Mouse (Mus musculus): ENCODE measurements at regions not wholly inside any gene's neighbourhood (a gene's known extent, or its start where the extent isn't known, plus 50 kb on each side); places are given as distances from the start of the nearest gene placed in this dataset.

GRCm38 (mm10) chr13:15283065-15283464 is 180.0 kb upstream of the Gli3 start:
- Histone ChIP-seq H3K27ac (replicated peaks) (no peak overlapping the region), H3K9me3 (ENCODE audit: control insufficient read depth, low read length) (no peaks in the 10 kb centered on the region), H3K4me3 (ENCODE audit: low read depth, low read length) (no peak overlapping the region), H3K27me3 (ENCODE audit: control insufficient read depth, insufficient read depth, low read length) (no peaks in the 10 kb centered on the region), H3K4me1 (replicated peaks; ENCODE audit: control insufficient read depth, insufficient read depth) (no peaks in the 10 kb centered on the region), H3K9ac (ENCODE audit: low read length) (no peak overlapping the region), H3K36me3 (ENCODE audit: control insufficient read depth, insufficient read depth, low read length) (no peaks in the 10 kb centered on the region), H3K4me2 (replicated peaks; ENCODE audit: low read depth) (no peak overlapping the region)
- no peak for ATAC-seq (ENCODE audit: low FRiP score, low TSS enrichment)
- WGBS: 53% methylated on average over 2 of the region's 2 CpGs
- DNase-seq (ENCODE audit: low spot score): no peak
- no peak for TF ChIP-seq EP300 (optimal IDR thresholded peaks at IDR 0.05)
- no peak for TF ChIP-seq CTCF (IDR thresholded peaks at IDR 0.05; ENCODE audit: low read depth)

GRCm38 (mm10) chr13:15298457-15298856 is 164.6 kb upstream of the Gli3 start:
- no peak for ATAC-seq (ENCODE audit: low FRiP score, low TSS enrichment)
- Histone ChIP-seq H3K4me1 (replicated peaks; ENCODE audit: control insufficient read depth, insufficient read depth) (no peaks in the 10 kb centered on the region), H3K9ac (ENCODE audit: low read length) (no peak overlapping the region), H3K27me3 (ENCODE audit: control insufficient read depth, insufficient read depth, low read length) (no peaks in the 10 kb centered on the region), H3K4me3 (ENCODE audit: low read depth, low read length) (no peak overlapping the region), H3K4me2 (replicated peaks; ENCODE audit: low read depth) (no peak overlapping the region), H3K27ac (replicated peaks) (no peak overlapping the region), H3K36me3 (ENCODE audit: control insufficient read depth, insufficient read depth, low read length) (no peaks in the 10 kb centered on the region), H3K9me3 (ENCODE audit: control insufficient read depth, low read length) (no peaks in the 10 kb centered on the region)
- 50% methylated on average over 2 of the region's 2 CpGs for WGBS
- TF ChIP-seq EP300 (optimal IDR thresholded peaks at IDR 0.05): no peak
- TF ChIP-seq CTCF (IDR thresholded peaks at IDR 0.05; ENCODE audit: low read depth): no peak
- no peak for DNase-seq (ENCODE audit: low spot score)

GRCm38 (mm10) chr13:15325413-15325812 is 137.6 kb upstream of the Gli3 start:
- DNase-seq (ENCODE audit: low spot score) (no peak), ATAC-seq (ENCODE audit: low FRiP score, low TSS enrichment) (no peak)
- no peak overlapping the region for H3K4me2 ChIP-seq (replicated peaks; ENCODE audit: low read depth)
- no peaks in the 10 kb centered on the region for H3K4me1 ChIP-seq (replicated peaks; ENCODE audit: control insufficient read depth, insufficient read depth)
- 44% methylated on average over 4 of the region's 4 CpGs for WGBS
- no peaks in the 10 kb centered on the region for H3K9me3 ChIP-seq (ENCODE audit: control insufficient read depth, low read length)
- no peaks in the 10 kb centered on the region for H3K36me3 ChIP-seq (ENCODE audit: control insufficient read depth, insufficient read depth, low read length)
- H3K4me3 ChIP-seq (ENCODE audit: low read depth, low read length): no peak overlapping the region
- H3K27ac ChIP-seq (replicated peaks): no peak overlapping the region
- H3K27me3 ChIP-seq (ENCODE audit: control insufficient read depth, insufficient read depth, low read length): no peaks in the 10 kb centered on the region
- H3K9ac ChIP-seq (ENCODE audit: low read length): no peak overlapping the region
- no peak for TF ChIP-seq EP300 (optimal IDR thresholded peaks at IDR 0.05)
- no peak for TF ChIP-seq CTCF (IDR thresholded peaks at IDR 0.05; ENCODE audit: low read depth)

GRCm38 (mm10) chr13:15326146-15326545 is 136.9 kb upstream of the Gli3 start:
- Histone ChIP-seq H3K4me3 (ENCODE audit: low read depth, low read length) (no peak overlapping the region), H3K4me2 (replicated peaks; ENCODE audit: low read depth) (no peak overlapping the region), H3K9ac (ENCODE audit: low read length) (no peak overlapping the region), H3K36me3 (ENCODE audit: control insufficient read depth, insufficient read depth, low read length) (no peaks in the 10 kb centered on the region), H3K4me1 (replicated peaks; ENCODE audit: control insufficient read depth, insufficient read depth) (no peaks in the 10 kb centered on the region), H3K9me3 (ENCODE audit: control insufficient read depth, low read length) (no peaks in the 10 kb centered on the region), H3K27ac (replicated peaks) (no peak overlapping the region), H3K27me3 (ENCODE audit: control insufficient read depth, insufficient read depth, low read length) (no peaks in the 10 kb centered on the region)
- DNase-seq (ENCODE audit: low spot score) (no peak), ATAC-seq (ENCODE audit: low FRiP score, low TSS enrichment) (no peak)
- TF ChIP-seq EP300 (optimal IDR thresholded peaks at IDR 0.05) (no peak), CTCF (IDR thresholded peaks at IDR 0.05; ENCODE audit: low read depth) (no peak)
- 52% methylated on average over 3 of the region's 3 CpGs for WGBS

GRCm38 (mm10) chr13:15329561-15329960 is 133.5 kb upstream of the Gli3 start:
- H3K36me3 ChIP-seq (ENCODE audit: control insufficient read depth, insufficient read depth, low read length): no peaks in the 10 kb centered on the region

GRCm38 (mm10) chr13:15343474-15343873 is 119.6 kb upstream of the Gli3 start:
- Histone ChIP-seq H3K27me3 (ENCODE audit: control insufficient read depth, insufficient read depth, low read length) (no peaks in the 10 kb centered on the region), H3K36me3 (ENCODE audit: control insufficient read depth, insufficient read depth, low read length) (no peaks in the 10 kb centered on the region), H3K4me2 (replicated peaks; ENCODE audit: low read depth) (no peak overlapping the region), H3K4me3 (ENCODE audit: low read depth, low read length) (no peak overlapping the region), H3K9me3 (ENCODE audit: control insufficient read depth, low read length) (no peaks in the 10 kb centered on the region), H3K4me1 (replicated peaks; ENCODE audit: control insufficient read depth, insufficient read depth) (no peaks in the 10 kb centered on the region), H3K9ac (ENCODE audit: low read length) (no peak overlapping the region), H3K27ac (replicated peaks) (no peak overlapping the region)
- TF ChIP-seq EP300 (optimal IDR thresholded peaks at IDR 0.05) (no peak), CTCF (IDR thresholded peaks at IDR 0.05; ENCODE audit: low read depth) (no peak)
- ATAC-seq (ENCODE audit: low FRiP score, low TSS enrichment) (no peak), DNase-seq (ENCODE audit: low spot score) (no peak)
- 43% methylated on average over 3 of the region's 3 CpGs for WGBS

More at GRCm38 (mm10) chr13:15329561-15329960, 133.5 kb upstream of the Gli3 start:
- Histone ChIP-seq H3K27me3 (ENCODE audit: control insufficient read depth, insufficient read depth, low read length) (no peaks in the 10 kb centered on the region), H3K27ac (replicated peaks) (no peak overlapping the region), H3K4me2 (replicated peaks; ENCODE audit: low read depth) (no peak overlapping the region), H3K9ac (ENCODE audit: low read length) (no peak overlapping the region), H3K4me3 (ENCODE audit: low read depth, low read length) (no peak overlapping the region), H3K4me1 (replicated peaks; ENCODE audit: control insufficient read depth, insufficient read depth) (no peaks in the 10 kb centered on the region), H3K9me3 (ENCODE audit: control insufficient read depth, low read length) (no peaks in the 10 kb centered on the region)
- no peak for ATAC-seq (ENCODE audit: low FRiP score, low TSS enrichment)
- no peak for DNase-seq (ENCODE audit: low spot score)
- peak; percentile 37 for TF ChIP-seq CTCF (IDR thresholded peaks at IDR 0.05; ENCODE audit: low read depth)
- no peak for TF ChIP-seq EP300 (optimal IDR thresholded peaks at IDR 0.05)
- WGBS: 93% methylated on average over 3 of the region's 3 CpGs

Measured in stomach, postnatal 0 days (tissue).